Mouse (Mus musculus): ENCODE measurements at regions not wholly inside any gene's neighbourhood (a gene's known extent, or its start where the extent isn't known, plus 50 kb on each side); places are given as distances from the start of the nearest gene placed in this dataset.

GRCm38 (mm10) chrX:167011977-167012542 lies 197.1 kb downstream of the Tmsb4x start:
- TF ChIP-seq CTCF (IDR thresholded peaks at IDR 0.05): no peak
- TF ChIP-seq EP300 (IDR thresholded peaks at IDR 0.05): peak; percentile 92
